Mouse (Mus musculus) neural tube, embryonic 15.5 days (tissue): ENCODE results near the gene Tirap. TPM values are rescaled to one million over a fixed set of nuclear protein-coding genes. Genes with fewer than 3 reads are reported as not detected.

Experiments
- ATAC-seq: fragments of 200-750 bp; cut with Nextera tagmentation; 2 replicates; pipeline ENCODE4 v1.8.0; 2017; ENCODE audit warnings: mild to moderate bottlenecking, moderate TSS enrichment, moderate library complexity; ENCODE audit not compliant: low FRiP score
- H3K27ac ChIP-seq: fragments of 300-500 bp; sonication (generic); replicated peaks from 2 replicates; pipeline ENCODE4 v1.5.1; 2015; ENCODE audit warnings: mild to moderate bottlenecking, inconsistent platforms
- H3K27me3 ChIP-seq: fragments of 300-500 bp; sonication (generic); replicated peaks from 2 replicates; pipeline ENCODE4 v1.6.1; 2015; ENCODE audit warnings: inconsistent platforms
- H3K36me3 ChIP-seq: fragments of 300-500 bp; sonication (generic); 2 replicates; pipeline ENCODE4 v1.6.1; 2015; ENCODE audit warnings: inconsistent platforms
- H3K4me1 ChIP-seq: fragments of 300-500 bp; sonication (generic); 2 replicates; pipeline ENCODE4 v1.6.1; 2015; ENCODE audit warnings: inconsistent platforms
- H3K4me2 ChIP-seq: fragments of 300-500 bp; sonication (generic); 2 replicates; pipeline ENCODE4 v1.6.1; 2015; ENCODE audit warnings: inconsistent platforms, mild to moderate bottlenecking, moderate library complexity
- H3K4me3 ChIP-seq: fragments of 300-500 bp; sonication (generic); replicated peaks from 2 replicates; pipeline ENCODE4 v1.5.1; 2015; ENCODE audit warnings: mild to moderate bottlenecking, inconsistent platforms
- H3K9ac ChIP-seq: fragments of 300-500 bp; sonication (generic); replicated peaks from 2 replicates; pipeline ENCODE4 v1.6.1; 2015; ENCODE audit warnings: mild to moderate bottlenecking, inconsistent platforms
- H3K9me3 ChIP-seq: fragments of 300-500 bp; sonication (generic); replicated peaks from 2 replicates; pipeline ENCODE4 v1.6.1; 2016; ENCODE audit warnings: inconsistent platforms
- WGBS: fragments of 180-500 bp; shearing (Covaris S2); methylation state at CpG from one replicate; pipeline ENCODE4 v1.1.7; 2015; ENCODE audit warnings: mixed read lengths; 5-methylcytosine and 5-hydroxymethylcytosine counted together
- polyA plus RNA-seq: library from polyadenylated mRNA; unstranded; fragments of >200 nt; fragmentation: Nextera tagmentation; extraction: Ambion mirVana; gene quantifications from 2 replicates; pipeline ENCODE4 v1.2.1, GENCODE M21; 2015

Gene Tirap
- polyA plus RNA-seq, 1 experiment from 2014 or later = 4.7 TPM

DNA sequence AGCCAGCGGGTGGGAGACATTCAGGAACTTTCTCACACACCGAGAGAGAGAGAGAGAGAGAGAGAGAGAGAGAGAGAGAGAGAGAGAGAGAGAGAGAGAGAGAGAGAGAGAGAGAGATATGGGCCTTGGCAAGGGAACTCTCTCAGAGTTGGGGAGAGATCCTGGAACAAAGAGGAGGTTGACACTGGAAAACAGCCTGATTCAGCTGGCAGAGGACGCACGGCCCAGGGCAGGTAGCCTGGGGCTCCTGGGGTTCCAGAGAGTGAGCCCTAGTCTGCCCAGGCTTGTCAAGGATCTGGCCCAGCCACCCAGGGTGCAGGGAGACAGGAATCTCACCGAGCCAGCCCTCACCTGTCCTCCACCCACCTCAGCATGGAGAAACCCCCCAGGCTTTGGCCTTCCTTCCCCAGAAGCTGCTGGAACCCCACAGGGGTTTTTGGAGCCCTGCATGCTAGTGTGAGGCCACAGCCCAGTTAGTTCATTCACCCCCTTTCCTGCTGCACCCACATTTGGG, 60.8 kb downstream of the Tirap start:
- Histone ChIP-seq H3K4me3 (no peak overlapping the region), H3K27ac (no peak overlapping the region), H3K27me3 (no peaks in the 10 kb centered on the region), H3K4me1 (no peaks in the 10 kb centered on the region), H3K4me2 (no peak overlapping the region), H3K9ac (no peak overlapping the region), H3K9me3 (no peaks in the 10 kb centered on the region), H3K36me3 (no peaks in the 10 kb centered on the region)
- WGBS = 79% methylated on average over 5 of the region's 5 CpGs
- no peak for ATAC-seq

DNA sequence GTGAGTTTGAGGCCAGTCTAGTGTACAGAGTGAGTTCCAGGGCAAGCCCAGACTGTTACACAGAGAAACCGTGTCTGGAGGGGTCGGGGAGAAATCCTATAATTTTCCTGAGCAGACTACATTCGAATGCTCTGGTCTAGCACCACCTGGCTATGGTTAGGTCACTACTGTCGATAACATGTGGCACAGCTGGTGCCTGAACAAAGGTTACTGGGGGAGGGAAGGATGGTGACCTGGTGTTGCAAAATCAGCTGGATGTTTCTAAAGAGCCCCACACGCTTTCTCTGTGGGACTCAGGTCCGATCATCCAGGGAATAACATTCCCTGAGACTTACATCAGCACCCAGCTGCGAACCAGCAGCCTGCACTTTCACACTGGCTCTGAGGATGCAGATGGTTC, 62.1 kb downstream of the Tirap start:
- H3K9me3 ChIP-seq = no peaks in the 10 kb centered on the region
- no peak for ATAC-seq
- no peak overlapping the region for H3K4me3 ChIP-seq
- no peaks in the 10 kb centered on the region for H3K4me1 ChIP-seq
- H3K9ac ChIP-seq = no peak overlapping the region
- 86% methylated on average over 7 of the region's 7 CpGs for WGBS
- H3K4me2 ChIP-seq = no peak overlapping the region
- H3K27me3 ChIP-seq = no peaks in the 10 kb centered on the region
- no peak overlapping the region for H3K27ac ChIP-seq
- no peaks in the 10 kb centered on the region for H3K36me3 ChIP-seq

DNA sequence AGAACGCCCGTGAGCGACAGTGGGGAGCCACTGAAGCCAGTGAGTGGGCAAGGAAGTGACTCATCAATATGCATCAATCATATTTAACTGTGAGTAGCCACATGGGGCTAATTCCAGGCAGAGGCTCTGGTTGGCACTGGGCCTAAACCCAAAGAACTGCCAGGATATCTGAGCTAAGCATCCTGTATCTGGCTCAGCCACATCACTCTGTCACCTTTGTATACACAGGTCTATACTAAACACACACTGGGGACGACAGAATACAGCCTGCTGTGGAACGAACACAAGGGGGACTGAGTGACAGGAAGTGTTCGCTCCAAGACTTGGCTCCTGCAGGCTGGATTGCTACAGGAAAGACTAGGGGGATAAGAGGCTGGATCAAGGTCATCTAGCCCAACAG, 64.5 kb downstream of the Tirap start:
- Histone ChIP-seq H3K4me3 (no peak overlapping the region), H3K4me1 (no peaks in the 10 kb centered on the region), H3K27ac (no peak overlapping the region), H3K36me3 (no peaks in the 10 kb centered on the region), H3K9ac (no peak overlapping the region), H3K9me3 (no peaks in the 10 kb centered on the region), H3K4me2 (no peak overlapping the region), H3K27me3 (no peaks in the 10 kb centered on the region)
- no peak for ATAC-seq
- 55% methylated on average over 6 of the region's 6 CpGs for WGBS

Other genes with a start within 250 kb of the Tirap start
- 11.4 and 15.6 TPM in 2 replicates for gene St3gal4, start 81.0 kb downstream of the Tirap start, polyA plus RNA-seq
- 69.1 and 73.7 TPM in 2 replicates for gene Dcps, start 24.2 kb downstream of the Tirap start, polyA plus RNA-seq
- 67.2 and 69.1 TPM in 2 replicates for gene Srpr, start 116 bp downstream of the Tirap start, polyA plus RNA-seq
- 48.2 and 50.1 TPM in 2 replicates for gene Foxred1, start 10.8 kb upstream of the Tirap start, polyA plus RNA-seq
- gene Fam118b, start 67.5 kb upstream of the Tirap start, polyA plus RNA-seq = 47.5 and 48.8 TPM in 2 replicates
- gene Rpusd4, start 67.6 kb upstream of the Tirap start, polyA plus RNA-seq = 17.9 and 19.4 TPM in 2 replicates
- 3.3 and 3.6 TPM in 2 replicates for gene Cdon, start 220.8 kb upstream of the Tirap start, polyA plus RNA-seq